Mouse (Mus musculus) brain, embryonic 14.5 days (tissue): ENCODE results near the gene Usf2. TPM values are rescaled to one million over a fixed set of nuclear protein-coding genes. Genes with fewer than 3 reads are reported as not detected.
A peak's percentile ranks its signal among the peaks of the same experiment; 100 is the strongest.

Experiments
- DNase-seq: peaks from one replicate; pipeline ENCODE4 v3.0.0-alpha.2; 2011; ENCODE audit warnings: low read depth
- CTCF ChIP-seq: fragments of 200-500 bp; IDR thresholded peaks from 2 replicates; pipeline ENCODE4 v1.5.1; 2012; ENCODE audit warnings: inconsistent platforms, mild to moderate bottlenecking, moderate library complexity, borderline replicate concordance; ENCODE audit not compliant: insufficient read depth, insufficient read length; ENCODE audit errors: extremely low read depth
- POLR2A ChIP-seq: fragments of 200-500 bp; IDR thresholded peaks from 2 replicates; pipeline ENCODE4 v1.6.1; 2012; ENCODE audit warnings: mild to moderate bottlenecking, inconsistent platforms, borderline replicate concordance; ENCODE audit not compliant: poor library complexity, insufficient read depth, insufficient read length, severe bottlenecking; ENCODE audit errors: extremely low read depth
- polyA plus RNA-seq: library from polyadenylated mRNA; depleted of rRNA; stranded (reverse); fragments of >200 nt; gene quantifications from 2 replicates; pipeline ENCODE4 v1.2.3, GENCODE M21; 2012

Gene Usf2
- polyA plus RNA-seq, 1 experiment, result 165 TPM

DNA sequence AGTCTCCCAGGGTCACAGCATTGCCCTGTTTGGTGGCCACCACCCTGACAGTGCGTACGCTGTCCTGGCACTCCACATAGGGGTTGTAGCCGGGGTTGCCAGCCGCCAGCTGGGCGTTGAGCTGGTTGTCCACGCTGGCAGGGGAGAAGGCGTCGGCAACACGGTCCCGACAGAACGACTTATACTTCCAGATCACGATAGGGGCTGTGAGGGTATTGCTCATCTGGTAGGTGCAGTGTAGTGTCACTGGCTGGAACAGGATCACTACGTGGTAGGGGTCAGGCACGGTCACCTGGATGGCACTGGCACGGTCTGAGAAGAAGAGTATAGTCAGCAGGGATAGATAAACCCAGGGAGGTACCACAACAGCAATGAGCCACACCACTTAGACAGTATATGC is 15.3 kb upstream of the Usf2 start:
- no peak for TF ChIP-seq CTCF
- TF ChIP-seq POLR2A, result no peak
- no peak for DNase-seq

DNA sequence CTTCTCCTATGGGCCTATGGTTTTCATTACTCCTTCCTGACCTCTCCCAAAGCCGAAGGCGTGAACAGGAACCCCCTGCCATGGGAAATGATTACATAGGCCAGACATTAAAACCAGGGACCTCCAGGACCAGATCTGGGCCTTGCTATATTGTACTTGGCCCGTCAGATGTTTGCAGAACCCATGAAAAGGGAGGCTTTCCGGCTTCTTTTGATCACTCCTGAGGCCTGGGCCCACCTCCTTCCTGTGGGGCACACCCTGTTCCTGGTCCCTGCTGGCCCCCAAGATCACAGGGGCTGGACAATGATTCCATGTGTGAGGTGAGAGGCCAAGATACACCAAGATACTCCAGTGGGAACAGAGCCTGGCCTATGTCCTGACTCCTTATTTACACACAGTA is 12.6 kb upstream of the Usf2 start:
- DNase-seq, result peak; percentile 15
- TF ChIP-seq CTCF, result no peak
- no peak for TF ChIP-seq POLR2A

DNA sequence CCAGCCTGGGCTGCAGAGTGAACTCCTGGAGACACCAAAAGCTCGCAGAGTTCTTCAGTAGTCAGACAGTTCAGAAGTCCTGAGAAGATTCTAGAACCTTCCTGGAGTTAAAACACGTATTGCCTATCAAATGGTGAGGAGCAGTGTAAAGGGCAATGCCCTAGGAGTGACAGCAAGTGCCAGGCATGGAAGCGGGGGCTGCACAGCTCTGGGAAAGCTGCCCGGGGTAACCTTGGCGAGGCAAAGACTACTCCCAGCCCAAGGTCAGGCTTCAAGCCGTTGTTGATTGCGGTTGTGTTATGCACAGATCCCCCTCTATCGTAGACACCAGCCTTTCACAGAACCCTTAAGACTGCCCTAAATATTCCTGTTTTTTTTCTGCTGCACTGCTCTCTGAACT is 12.0 kb upstream of the Usf2 start:
- no peak for DNase-seq
- TF ChIP-seq CTCF (no peak), POLR2A (no peak)

DNA sequence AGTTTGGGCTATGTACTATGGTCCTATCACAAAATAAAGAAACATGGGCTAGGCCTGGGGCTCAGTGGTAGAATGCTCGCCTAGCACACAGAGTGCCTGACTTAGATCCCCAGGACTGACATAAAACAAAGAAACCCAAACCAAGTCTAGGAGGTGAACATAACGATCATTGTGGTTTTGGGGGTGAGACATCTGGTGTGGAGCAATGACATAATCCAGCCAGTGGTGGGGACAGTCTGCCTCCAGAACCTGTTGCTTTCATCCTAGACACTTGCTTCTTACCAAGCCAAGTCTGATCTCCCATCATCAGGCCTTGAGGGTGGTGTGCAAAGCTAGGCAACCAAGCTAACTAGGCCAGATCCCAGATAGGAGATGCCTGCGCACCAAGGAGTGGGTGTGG is 10.1 kb upstream of the Usf2 start:
- no peak for DNase-seq
- TF ChIP-seq CTCF (no peak), POLR2A (no peak)

DNA sequence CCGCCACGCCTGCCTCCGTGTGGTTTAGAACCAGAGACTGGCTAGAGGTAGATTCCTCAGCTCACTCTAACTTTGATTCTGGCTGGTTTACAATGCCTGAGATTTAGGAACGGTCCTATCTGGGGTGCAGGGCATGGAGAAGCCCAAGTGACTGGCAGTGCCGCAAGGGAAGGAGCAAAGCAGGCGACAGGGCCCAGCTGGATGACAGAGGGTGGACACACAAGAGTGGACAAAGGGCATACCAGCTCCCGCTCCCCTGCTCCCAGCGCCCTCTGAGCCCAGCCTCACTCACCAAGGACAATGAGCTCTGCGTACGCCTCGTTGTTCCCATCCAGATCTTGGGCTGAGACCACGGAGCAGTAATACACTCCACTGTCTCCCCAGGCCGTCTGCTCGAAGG is 9.1 kb upstream of the Usf2 start:
- TF ChIP-seq CTCF, result no peak
- TF ChIP-seq POLR2A, result no peak

DNA sequence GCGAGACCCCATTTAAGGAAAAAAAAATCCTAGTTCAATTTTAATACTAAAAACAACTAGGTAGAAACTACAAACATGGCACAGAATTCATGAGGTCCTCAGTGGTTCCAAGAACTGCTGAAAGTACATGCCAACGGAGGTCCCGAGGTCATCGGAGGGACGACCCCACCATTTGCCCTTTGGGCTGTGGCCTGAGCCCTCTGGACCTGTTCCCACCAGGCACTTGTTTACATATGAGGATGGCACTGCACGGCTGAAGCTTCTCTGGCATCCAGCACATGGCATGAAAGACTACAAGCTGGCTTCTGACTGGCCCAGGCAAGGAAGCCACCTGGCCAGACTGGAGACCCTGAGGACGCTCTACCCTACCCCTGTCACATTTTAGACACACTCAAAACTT is 7.8 kb upstream of the Usf2 start:
- no peak for DNase-seq
- TF ChIP-seq CTCF (no peak), POLR2A (no peak)

More for the DNA sequence above, 9.1 kb upstream of the Usf2 start:
- DNase-seq, result no peak

DNA sequence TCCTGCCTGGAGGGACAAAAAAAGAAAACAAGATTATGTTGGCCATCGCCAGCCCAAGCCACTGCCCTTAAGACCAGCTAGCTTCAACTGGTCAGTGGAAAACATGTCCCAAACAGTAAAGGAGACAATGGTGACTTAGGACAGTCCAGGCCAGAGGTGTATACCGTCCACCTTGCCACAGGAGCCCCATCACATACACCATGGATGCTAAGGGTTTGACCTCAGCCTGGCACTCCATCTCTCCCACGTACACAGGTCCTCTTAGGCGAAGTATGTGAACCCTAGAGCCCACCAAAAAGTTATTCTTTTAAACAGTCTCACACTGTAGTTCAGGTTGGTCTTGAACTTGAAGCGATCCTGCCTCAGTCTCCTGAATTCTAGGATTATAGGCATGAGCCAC is 6.3 kb upstream of the Usf2 start:
- DNase-seq, result no peak
- no peak for TF ChIP-seq POLR2A
- no peak for TF ChIP-seq CTCF

DNA sequence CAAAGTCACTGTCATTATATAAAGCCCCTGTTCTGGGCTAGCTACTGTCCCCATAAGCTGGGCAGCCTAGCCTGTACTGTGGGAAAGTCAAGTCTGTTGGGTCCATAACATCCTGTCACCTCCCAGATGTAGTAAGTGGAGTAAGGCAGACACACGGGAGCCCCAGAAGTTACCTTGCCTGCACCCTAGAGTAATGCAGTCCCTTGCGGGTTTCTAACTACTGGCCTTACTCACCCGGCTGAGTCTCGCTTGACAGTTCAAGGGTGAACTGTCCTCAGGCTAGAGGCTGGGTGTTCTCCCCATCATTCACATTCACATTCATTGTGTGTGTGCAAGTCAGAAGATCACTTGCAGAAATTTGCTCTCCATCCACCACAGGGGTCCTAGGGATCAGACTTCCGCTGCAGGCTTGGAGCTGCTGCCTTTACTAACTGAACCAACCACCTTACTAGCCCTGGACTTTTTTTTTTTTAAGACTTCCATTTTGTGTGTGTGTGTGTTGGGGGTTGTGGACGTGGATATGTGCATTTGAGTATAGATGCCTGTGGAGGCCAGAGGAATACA is 3.3 kb upstream of the Usf2 start:
- no peak for TF ChIP-seq POLR2A
- no peak for TF ChIP-seq CTCF
- no peak for DNase-seq

DNA sequence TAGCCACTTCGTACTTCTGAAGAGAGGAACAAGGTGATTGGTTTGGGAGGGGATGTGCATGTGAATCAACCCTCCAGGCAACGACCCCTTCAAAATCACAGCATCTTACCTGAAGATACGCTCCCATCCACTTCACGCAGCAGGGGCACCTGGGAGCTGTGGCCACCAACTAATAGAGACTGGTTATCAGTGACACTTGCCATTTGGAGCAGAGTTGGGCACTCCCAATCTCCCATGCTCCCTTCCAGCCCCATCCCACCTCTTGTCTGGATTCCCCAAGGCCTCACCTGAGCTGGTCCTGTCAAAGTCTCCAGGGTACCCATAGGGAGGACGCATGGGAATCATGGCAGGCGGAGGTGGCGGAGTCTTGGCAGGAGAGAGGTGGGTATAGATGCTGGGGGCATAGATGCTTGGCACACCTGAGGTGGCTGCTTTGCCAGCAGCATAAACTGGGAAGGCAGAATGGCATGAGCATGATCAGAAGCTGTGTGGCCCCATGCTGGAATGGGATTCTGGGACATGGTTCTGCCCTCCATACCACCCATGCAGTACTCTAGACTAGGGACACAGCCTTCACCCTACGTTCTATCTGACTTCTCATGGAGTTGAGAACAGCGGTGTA is 2.4 kb upstream of the Usf2 start:
- DNase-seq, result no peak
- TF ChIP-seq CTCF (no peak), POLR2A (no peak)

DNA sequence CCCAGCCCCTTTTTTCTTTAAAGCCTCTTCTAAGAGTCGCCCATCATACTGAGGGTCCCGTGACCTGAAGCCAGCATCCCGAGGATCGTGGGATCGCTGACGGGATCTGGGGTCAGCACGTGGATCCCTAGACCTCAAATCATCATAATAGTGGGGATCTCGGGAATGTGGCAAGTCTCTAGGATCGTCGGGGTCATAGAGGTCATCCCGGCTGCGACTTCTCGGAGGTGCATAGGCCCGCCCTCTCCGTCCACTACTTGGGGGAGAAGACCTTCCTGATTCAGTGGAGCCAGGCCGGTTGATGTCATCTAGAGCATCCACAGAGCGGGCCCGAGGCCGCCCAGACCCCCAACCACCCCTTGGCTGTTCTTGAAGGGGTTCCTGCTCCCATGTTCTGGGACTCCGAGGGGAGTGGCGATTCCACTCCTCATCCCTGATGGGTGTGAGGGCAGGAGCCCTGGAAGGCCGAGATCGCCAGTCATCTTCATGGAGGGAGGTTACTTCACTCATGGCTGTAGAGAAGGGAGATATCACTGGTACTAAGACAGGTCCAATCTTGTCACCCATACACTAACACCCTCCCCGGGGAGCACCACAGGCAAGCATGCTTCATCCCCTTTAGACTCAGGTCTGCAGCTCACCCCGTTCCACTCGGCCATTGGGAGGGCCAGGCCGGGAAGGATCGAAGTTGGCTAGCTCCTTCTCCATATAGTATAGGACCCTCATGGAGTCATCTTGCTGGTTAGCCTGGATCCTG is 1.7 kb upstream of the Usf2 start:
- DNase-seq, result no peak
- TF ChIP-seq POLR2A (no peak), CTCF (no peak)

DNA sequence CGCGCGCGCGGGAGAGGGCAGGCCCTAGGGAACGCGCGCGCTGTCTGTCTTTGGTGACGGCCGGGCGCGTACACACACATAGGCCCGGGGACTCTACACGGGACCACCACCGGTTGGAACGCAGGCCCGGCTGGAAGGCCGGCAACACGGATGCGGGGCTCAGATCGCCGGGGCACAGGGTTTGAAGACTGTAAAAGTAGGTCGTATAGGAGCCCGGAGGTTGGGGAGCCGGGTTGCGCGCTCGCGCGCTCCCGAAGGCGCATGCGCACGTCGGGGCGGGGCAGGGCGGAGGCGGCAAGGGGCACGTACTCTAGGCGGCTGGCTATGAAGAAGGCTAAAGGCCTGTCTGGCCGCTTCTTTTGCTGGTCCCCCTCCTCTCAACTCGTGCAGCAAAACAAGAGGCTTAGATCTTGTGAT is 772 bp upstream of the Usf2 start:
- TF ChIP-seq POLR2A, result peak; percentile 59; the same call in 1 of the 2 replicates
- no peak for TF ChIP-seq CTCF
- DNase-seq, result peak; percentile 93
